Mouse (Mus musculus): ENCODE results near the gene Plekha1. TPM values are rescaled to one million over a fixed set of nuclear protein-coding genes. Genes with fewer than 3 reads are reported as not detected.

Plekha1 gene
- total RNA-seq, 1 experiment = 52.4 TPM

GRCm38 (mm10) chr7:130894931-130895617, 29.5 kb downstream of the Plekha1 start:
- Histone ChIP-seq H3K9ac (ENCODE audit: insufficient read depth, low read depth, low read length, poor library complexity, severe bottlenecking) (no peak overlapping the region), H3K27ac (ENCODE audit: insufficient read depth, low read depth, low read length, poor library complexity, severe bottlenecking) (no peak overlapping the region), H3K36me3 (ENCODE audit: control insufficient read depth, insufficient read depth, low read length, poor library complexity, severe bottlenecking) (peaks cover 14% of the 10 kb centered on the region; the same call in 1 of the 2 replicates), H3K9me3 (ENCODE audit: control insufficient read depth, insufficient read depth, low read depth, low read length) (no peaks in the 10 kb centered on the region), H3K4me3 (ENCODE audit: insufficient read depth in 1 of 2, low read depth in 1 of 2, low read length in 2 of 2, poor library complexity in 1 of 2, severe bottlenecking in 1 of 2) (no peak overlapping the region), H3K4me1 (ENCODE audit: control insufficient read depth in 2 of 2, insufficient read depth in 2 of 2, low read length in 2 of 2, poor library complexity in 1 of 2) (peaks cover 3 to 6% of the 10 kb centered on the region in 2 experiments)
- TF ChIP-seq MAFK (IDR thresholded peaks at IDR 0.05; ENCODE audit: insufficient read depth, low read depth, low read length) (no peak), ZC3H11A (IDR thresholded peaks at IDR 0.05; ENCODE audit: borderline replicate concordance, low read depth, low read length) (no peak)
- DNase-seq (ENCODE audit: low read depth, low spot score) = no peak
- in situ Hi-C loops (cut with MboI; ENCODE audit: low sequenced_read_pairs in 2 of 2, unreplicated experiment in 2 of 2) = no loop called here

- Histone ChIP-seq H3K36me3 (ENCODE audit: control insufficient read depth, insufficient read depth, low read length, poor library complexity, severe bottlenecking) (peaks cover 16% of the 10 kb centered on the region; the same call in 1 of the 2 replicates), H3K27ac (ENCODE audit: insufficient read depth, low read depth, low read length, poor library complexity, severe bottlenecking) (no peak overlapping the region), H3K9ac (ENCODE audit: insufficient read depth, low read depth, low read length, poor library complexity, severe bottlenecking) (no peak overlapping the region), H3K9me3 (ENCODE audit: control insufficient read depth, insufficient read depth, low read depth, low read length) (no peaks in the 10 kb centered on the region), H3K4me3 (ENCODE audit: insufficient read depth in 1 of 2, low read depth in 1 of 2, low read length in 2 of 2, poor library complexity in 1 of 2, severe bottlenecking in 1 of 2) (no peak overlapping the region), H3K4me1 (ENCODE audit: control insufficient read depth in 2 of 2, insufficient read depth in 2 of 2, low read length in 2 of 2, poor library complexity in 1 of 2) (peaks cover 1 to 6% of the 10 kb centered on the region in 2 experiments; a peak in 3 of 4 replicates)
- TF ChIP-seq ZNF384 (IDR thresholded peaks at IDR 0.05; ENCODE audit: low read depth, low read length) (no peak), MAFK (IDR thresholded peaks at IDR 0.05; ENCODE audit: insufficient read depth, low read depth, low read length) (no peak), HCFC1 (IDR thresholded peaks at IDR 0.05; ENCODE audit: borderline replicate concordance, insufficient read depth, low read length) (no peak), ZC3H11A (IDR thresholded peaks at IDR 0.05; ENCODE audit: borderline replicate concordance, low read depth, low read length) (no peak), CHD2 (IDR thresholded peaks at IDR 0.05; ENCODE audit: low read depth, low read length) (no peak)
- DNase-seq (ENCODE audit: low read depth, low spot score) = no peak
- in situ Hi-C loops (cut with MboI; ENCODE audit: low sequenced_read_pairs in 2 of 2, unreplicated experiment in 2 of 2) = no loop called here
Measured at GRCm38 (mm10) chr7:130895618-130895945, 30.0 kb downstream of the Plekha1 start.

- Histone ChIP-seq H3K4me1 (ENCODE audit: control insufficient read depth in 2 of 2, insufficient read depth in 2 of 2, low read length in 2 of 2, poor library complexity in 1 of 2) (peaks cover 1 to 6% of the 10 kb centered on the region in 2 experiments; a peak in 3 of 4 replicates), H3K9ac (ENCODE audit: insufficient read depth, low read depth, low read length, poor library complexity, severe bottlenecking) (no peak overlapping the region), H3K4me3 (ENCODE audit: insufficient read depth in 1 of 2, low read depth in 1 of 2, low read length in 2 of 2, poor library complexity in 1 of 2, severe bottlenecking in 1 of 2) (no peak overlapping the region), H3K36me3 (ENCODE audit: control insufficient read depth, insufficient read depth, low read length, poor library complexity, severe bottlenecking) (peaks cover 19% of the 10 kb centered on the region; the same call in 1 of the 2 replicates), H3K27ac (ENCODE audit: insufficient read depth, low read depth, low read length, poor library complexity, severe bottlenecking) (no peak overlapping the region), H3K9me3 (ENCODE audit: control insufficient read depth, insufficient read depth, low read depth, low read length) (no peaks in the 10 kb centered on the region)
- in situ Hi-C loops (cut with MboI; ENCODE audit: low sequenced_read_pairs in 2 of 2, unreplicated experiment in 2 of 2) = no loop called here
- TF ChIP-seq HCFC1 (IDR thresholded peaks at IDR 0.05; ENCODE audit: borderline replicate concordance, insufficient read depth, low read length) (no peak), MAFK (IDR thresholded peaks at IDR 0.05; ENCODE audit: insufficient read depth, low read depth, low read length) (no peak), CHD2 (IDR thresholded peaks at IDR 0.05; ENCODE audit: low read depth, low read length) (no peak), ZC3H11A (IDR thresholded peaks at IDR 0.05; ENCODE audit: borderline replicate concordance, low read depth, low read length) (no peak)
- DNase-seq (ENCODE audit: low read depth, low spot score) = no peak
Measured at GRCm38 (mm10) chr7:130896064-130896463, 30.5 kb downstream of the Plekha1 start.

GRCm38 (mm10) chr7:130897201-130897600, 31.6 kb downstream of the Plekha1 start:
- H3K9ac ChIP-seq (ENCODE audit: insufficient read depth, low read depth, low read length, poor library complexity, severe bottlenecking) = no peak overlapping the region
- no peak for DNase-seq (ENCODE audit: low read depth, low spot score)
- H3K27ac ChIP-seq (ENCODE audit: insufficient read depth, low read depth, low read length, poor library complexity, severe bottlenecking) = no peak overlapping the region
- TF ChIP-seq MAFK (IDR thresholded peaks at IDR 0.05; ENCODE audit: insufficient read depth, low read depth, low read length) = no peak
- no peak for TF ChIP-seq HCFC1 (IDR thresholded peaks at IDR 0.05; ENCODE audit: borderline replicate concordance, insufficient read depth, low read length)
- TF ChIP-seq ZC3H11A (IDR thresholded peaks at IDR 0.05; ENCODE audit: borderline replicate concordance, low read depth, low read length) = no peak
- no peak for TF ChIP-seq CHD2 (IDR thresholded peaks at IDR 0.05; ENCODE audit: low read depth, low read length)
- TF ChIP-seq ZNF384 (IDR thresholded peaks at IDR 0.05; ENCODE audit: low read depth, low read length) = no peak
- H3K9me3 ChIP-seq (ENCODE audit: control insufficient read depth, insufficient read depth, low read depth, low read length) = no peaks in the 10 kb centered on the region
- in situ Hi-C loops (cut with MboI; ENCODE audit: low sequenced_read_pairs in 2 of 2, unreplicated experiment in 2 of 2) = no loop called here
- no peak overlapping the region for H3K4me3 ChIP-seq (ENCODE audit: insufficient read depth in 1 of 2, low read depth in 1 of 2, low read length in 2 of 2, poor library complexity in 1 of 2, severe bottlenecking in 1 of 2)
- peaks cover 0 to 6% of the 10 kb centered on the region in 2 experiments; a peak in 2 of 4 replicates for H3K4me1 ChIP-seq (ENCODE audit: control insufficient read depth in 2 of 2, insufficient read depth in 2 of 2, low read length in 2 of 2, poor library complexity in 1 of 2)
- H3K36me3 ChIP-seq (ENCODE audit: control insufficient read depth, insufficient read depth, low read length, poor library complexity, severe bottlenecking) = peaks cover 19% of the 10 kb centered on the region; the same call in 1 of the 2 replicates

All from ES-E14 (cell line).